Mouse (Mus musculus): ENCODE results near the gene Adcy4.

DNA sequence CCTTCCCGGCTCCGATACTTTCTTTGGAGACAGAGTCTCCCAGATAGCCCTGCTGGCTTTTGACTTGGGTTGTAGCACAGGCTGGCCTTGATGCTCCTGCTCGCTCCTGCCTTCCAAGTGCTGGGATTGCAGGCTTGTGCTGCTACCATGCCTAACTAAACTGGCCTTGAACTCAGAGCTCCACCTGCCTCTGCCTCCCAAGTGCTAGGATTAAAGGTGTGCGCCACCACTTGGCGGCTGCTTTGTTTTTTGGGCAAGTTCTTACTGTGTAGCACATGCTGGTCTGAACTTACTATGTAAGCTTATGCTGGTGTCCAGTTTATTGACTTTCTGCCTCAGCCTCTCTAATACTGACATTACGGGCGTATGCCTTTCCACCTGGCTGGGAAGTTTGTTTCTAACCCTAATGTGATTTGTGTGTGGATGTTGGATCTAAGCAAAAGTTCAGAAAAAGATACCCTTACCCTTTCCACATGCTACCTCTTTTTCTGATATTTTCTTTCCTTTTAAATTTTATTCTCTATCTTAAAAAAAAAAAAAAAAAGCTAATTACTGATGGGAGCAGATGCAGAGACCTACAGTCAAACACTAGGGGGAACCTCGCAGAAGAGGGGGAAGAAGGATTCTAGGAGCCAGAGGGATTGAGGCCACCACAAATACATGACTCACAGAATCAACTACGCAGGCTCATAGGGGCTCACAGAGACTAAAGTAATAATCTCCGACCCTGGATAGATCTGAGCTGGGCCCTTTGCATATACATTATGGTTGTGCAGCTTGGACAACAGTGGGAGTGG, 36.6 kb downstream of the Adcy4 start:
- TF ChIP-seq CTCF (IDR thresholded peaks at IDR 0.05) (0 out of 2 replicates have a peak, but pooled peaks have one; percentile 8), EP300 (IDR thresholded peaks at IDR 0.05) (no peak)

Measured in lung, postnatal 0 days (tissue).